Mouse (Mus musculus) megakaryocyte, embryonic 14.5 days (primary cell): ENCODE data around the gene Shroom4.

Source experiments
- FLI1 ChIP-seq: IDR thresholded peaks from 2 replicates; pipeline ENCODE4 v1.6.1; 2012; ENCODE audit warnings: low read length, inconsistent platforms, mixed read lengths
- GATA1 ChIP-seq: IDR thresholded peaks from 3 replicates; pipeline ENCODE4 v1.6.1; 2012; ENCODE audit warnings: mixed read lengths, low read length, inconsistent platforms, borderline replicate concordance

DNA sequence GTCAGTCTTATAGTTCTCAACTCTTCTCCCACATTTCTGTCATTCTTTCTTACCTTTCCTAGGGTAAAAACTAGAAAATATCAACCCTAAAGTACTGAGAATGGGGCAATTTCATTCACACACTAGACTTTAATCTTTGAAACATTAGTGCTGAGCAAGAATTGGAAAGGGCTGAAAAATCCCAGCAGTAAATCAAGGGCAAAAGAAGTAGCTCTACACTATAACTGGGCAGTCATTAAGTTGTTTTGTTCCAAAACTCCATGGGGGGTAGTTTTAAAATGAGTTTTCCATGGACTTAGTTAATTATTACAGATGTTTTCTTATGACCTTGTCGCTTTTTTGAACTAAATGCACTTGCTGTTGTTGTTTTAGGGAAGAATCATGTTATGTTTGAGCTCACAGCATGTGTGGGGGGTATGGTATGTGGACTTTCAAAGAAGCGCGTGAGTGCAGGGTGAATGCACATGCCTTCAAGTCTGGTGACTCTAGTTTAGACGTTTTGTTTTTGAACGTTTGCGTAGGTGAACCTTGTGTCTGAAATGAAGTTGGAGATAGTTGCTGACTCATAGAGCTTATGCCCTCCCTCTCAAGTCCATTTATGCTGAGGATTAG, 42.0 kb upstream of the Shroom4 start:
- TF ChIP-seq GATA1 (no peak), FLI1 (no peak)
